Mouse (Mus musculus): Measurements from ENCODE around the gene Chac2. TPM values are rescaled to one million over a fixed set of nuclear protein-coding genes. Genes with fewer than 3 reads are reported as not detected.

The Chac2 gene
- 0.23 and 9.0 TPM in 2 replicates for polyA plus RNA-seq (2012; ENCODE audit: low replicate concordance)

GRCm38 (mm10) chr11:30985877-30986624, at the start of gene Chac2:
Gene Chac2, minus strand, starts transcription at chr11:30986350.

GRCm38 (mm10) chr11:30954279-30954725, 31.8 kb downstream of the Chac2 start, which contains the start of gene Erlec1:
Gene Erlec1, minus strand, starts transcription at chr11:30954335.

Other genes with a start within 250 kb of the Chac2 start
- gene Psme4, start 214.6 kb downstream of the Chac2 start, polyA plus RNA-seq (2012; ENCODE audit: low replicate concordance), result 4.8 and 7.7 TPM in 2 replicates
- gene Gpr75, start 101.0 kb downstream of the Chac2 start, polyA plus RNA-seq (2012; ENCODE audit: low replicate concordance), result not detected in 2 replicates
- 0.50 and 0.86 TPM in 2 replicates for gene Asb3, start 100.9 kb downstream of the Chac2 start, polyA plus RNA-seq (2012; ENCODE audit: low replicate concordance)
- gene Erlec1, start 32.0 kb downstream of the Chac2 start, polyA plus RNA-seq (2012; ENCODE audit: low replicate concordance), result 16.8 and 47.3 TPM in 2 replicates
- not detected in 2 replicates for gene Gm17332, start 196.1 kb upstream of the Chac2 start, polyA plus RNA-seq (2012; ENCODE audit: low replicate concordance)